Mouse (Mus musculus) NIH3T3 (cell line): ENCODE measurements around the gene Mphosph10.

ENCODE experiments used
- DNase-seq: peaks from one replicate; pipeline ENCODE4 v3.0.0-alpha.2; 2012; ENCODE audit warnings: low read depth

The Mphosph10 gene

GRCm38 (mm10) chr7:64351087-64351486 lies 41.0 kb downstream of the Mphosph10 start:
- peak; percentile 43 for DNase-seq

- peak; percentile 38 for DNase-seq
Measured at GRCm38 (mm10) chr7:64349147-64349861, 42.8 kb downstream of the Mphosph10 start.

- DNase-seq, result no peak
Measured at GRCm38 (mm10) chr7:64347813-64348212, 44.3 kb downstream of the Mphosph10 start.

- DNase-seq, result no peak
Measured at GRCm38 (mm10) chr7:64332686-64333085, 59.4 kb downstream of the Mphosph10 start.

- DNase-seq, result no peak
Measured at GRCm38 (mm10) chr7:64331309-64331708, 60.8 kb downstream of the Mphosph10 start.

GRCm38 (mm10) chr7:64327486-64327885 lies 64.6 kb downstream of the Mphosph10 start:
- DNase-seq, result no peak

- DNase-seq, result peak; percentile 87
Measured at GRCm38 (mm10) chr7:64326892-64327291, 65.2 kb downstream of the Mphosph10 start.
